Mouse (Mus musculus): Measurements from ENCODE around the gene Eif3k. TPM values are rescaled to one million over a fixed set of nuclear protein-coding genes. Genes with fewer than 3 reads are reported as not detected.
A peak's percentile ranks its signal among the peaks of the same experiment; 100 is the strongest.

The Eif3k gene
- polyA plus RNA-seq, 1 experiment from 2014 or later: 195 TPM

DNA sequence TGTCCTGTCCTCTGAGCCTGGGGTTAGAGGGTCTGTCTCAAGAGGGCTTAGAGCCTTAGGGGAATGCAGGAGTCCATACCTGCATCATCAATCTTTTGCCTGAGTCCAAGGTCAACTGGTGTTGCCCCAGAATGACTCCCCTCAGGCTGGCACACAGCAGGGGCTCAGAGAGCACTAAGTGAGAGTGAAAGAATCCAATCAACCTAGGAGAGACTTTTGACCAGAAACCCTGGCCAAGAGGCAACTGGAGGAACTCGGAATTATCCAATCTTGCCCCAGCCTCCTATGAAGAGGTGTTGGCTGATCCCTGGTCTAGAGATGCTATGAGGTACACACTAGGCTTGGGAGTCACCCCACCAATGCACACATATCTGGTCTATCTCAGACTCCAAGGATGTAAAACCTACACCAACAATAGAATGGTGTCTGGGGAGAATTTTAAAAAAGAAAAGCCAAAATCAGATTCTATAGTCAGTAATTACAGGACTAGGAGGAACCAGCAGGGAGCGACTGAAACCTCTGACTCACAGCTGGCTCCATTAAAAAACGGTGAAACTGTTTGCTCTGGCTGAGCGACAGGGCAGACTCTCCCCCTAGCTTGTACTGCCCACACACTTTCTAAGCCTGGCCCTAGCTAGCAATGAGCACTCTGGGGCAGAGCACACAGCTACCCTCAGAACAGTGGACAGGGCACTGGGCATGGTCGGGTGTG lies 51.2 kb downstream of the Eif3k start:
- ATAC-seq (ENCODE audit: low read depth): peak; percentile 51
- WGBS (ENCODE audit: insufficient replicate concordance): 49% methylated on average over 5 of the region's 5 CpGs
- H3K4me3 ChIP-seq (ENCODE audit: low read depth, low read length): no peak overlapping the region
- H3K4me2 ChIP-seq (ENCODE audit: low read depth, low read length): no peak overlapping the region
- H3K9ac ChIP-seq (ENCODE audit: low read depth, low read length): no peak overlapping the region
- peak overlapping the region; percentile 45 for H3K27ac ChIP-seq (ENCODE audit: low read length)
- no peaks in the 10 kb centered on the region for H3K36me3 ChIP-seq (ENCODE audit: control insufficient read depth, insufficient read depth)
- no peaks in the 10 kb centered on the region for H3K27me3 ChIP-seq (ENCODE audit: control insufficient read depth, insufficient read depth, low read depth, low read length)
- no peaks in the 10 kb centered on the region for H3K9me3 ChIP-seq (replicated peaks; ENCODE audit: control insufficient read depth, low read length)
- H3K4me1 ChIP-seq (ENCODE audit: control insufficient read depth, low read depth, low read length): peaks cover 41% of the 10 kb centered on the region

DNA sequence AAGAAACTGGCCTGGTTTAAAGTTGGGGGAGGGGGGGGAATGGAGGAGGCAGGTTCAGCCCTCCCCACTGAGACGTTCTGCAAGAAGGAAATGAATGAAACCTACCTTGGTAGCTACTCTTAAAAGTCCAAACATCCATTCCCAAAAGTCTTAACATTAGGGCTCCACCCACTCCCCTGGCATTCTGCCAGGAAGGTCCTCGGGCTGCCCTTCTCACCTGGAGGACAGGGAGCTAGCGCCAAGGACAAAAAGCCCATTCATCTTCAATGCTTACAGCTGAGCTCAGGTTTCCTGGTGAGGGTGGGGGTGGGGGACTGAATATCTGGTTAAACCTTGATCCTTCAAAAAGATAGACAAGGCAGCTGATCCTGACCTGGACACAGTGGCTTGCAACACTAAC lies 52.3 kb downstream of the Eif3k start:
- H3K4me2 ChIP-seq (ENCODE audit: low read depth, low read length): no peak overlapping the region
- H3K9ac ChIP-seq (ENCODE audit: low read depth, low read length): no peak overlapping the region
- no peaks in the 10 kb centered on the region for H3K27me3 ChIP-seq (ENCODE audit: control insufficient read depth, insufficient read depth, low read depth, low read length)
- no peak for ATAC-seq (ENCODE audit: low read depth)
- no peak overlapping the region for H3K4me3 ChIP-seq (ENCODE audit: low read depth, low read length)
- WGBS (ENCODE audit: insufficient replicate concordance): 58% methylated on average over 3 of the region's 3 CpGs
- H3K9me3 ChIP-seq (replicated peaks; ENCODE audit: control insufficient read depth, low read length): no peaks in the 10 kb centered on the region
- H3K4me1 ChIP-seq (ENCODE audit: control insufficient read depth, low read depth, low read length): peaks cover 52% of the 10 kb centered on the region
- H3K27ac ChIP-seq (ENCODE audit: low read length): no peak overlapping the region
- no peaks in the 10 kb centered on the region for H3K36me3 ChIP-seq (ENCODE audit: control insufficient read depth, insufficient read depth)

DNA sequence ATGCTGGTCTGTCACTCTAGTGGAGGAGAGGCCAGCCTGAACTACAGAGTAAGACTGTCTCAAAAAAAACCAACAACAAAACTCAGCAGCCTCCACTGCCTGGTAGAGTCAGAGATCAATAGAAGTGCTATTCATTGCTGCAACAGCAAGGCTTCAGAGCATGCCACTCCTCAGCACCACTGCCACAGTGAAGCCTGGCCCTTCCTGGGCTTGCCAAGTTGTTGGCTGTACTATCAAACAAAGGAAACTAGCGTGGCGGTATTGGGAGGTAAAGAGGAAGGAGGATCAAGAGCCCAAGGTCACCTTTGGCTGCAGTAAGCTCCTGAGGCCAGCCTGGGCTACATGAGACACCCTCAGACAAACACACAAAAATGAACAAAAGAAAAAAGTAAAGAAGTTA lies 55.5 kb downstream of the Eif3k start:
- Histone ChIP-seq H3K4me2 (ENCODE audit: low read depth, low read length) (no peak overlapping the region), H3K9ac (ENCODE audit: low read depth, low read length) (no peak overlapping the region), H3K9me3 (replicated peaks; ENCODE audit: control insufficient read depth, low read length) (no peaks in the 10 kb centered on the region), H3K4me3 (ENCODE audit: low read depth, low read length) (no peak overlapping the region), H3K27ac (ENCODE audit: low read length) (peak overlapping the region; percentile 17; the same call in 1 of the 2 replicates), H3K27me3 (ENCODE audit: control insufficient read depth, insufficient read depth, low read depth, low read length) (no peaks in the 10 kb centered on the region), H3K36me3 (ENCODE audit: control insufficient read depth, insufficient read depth) (no peaks in the 10 kb centered on the region), H3K4me1 (ENCODE audit: control insufficient read depth, low read depth, low read length) (peaks cover 67% of the 10 kb centered on the region)
- no peak for ATAC-seq (ENCODE audit: low read depth)
- 57% methylated on average over 2 of the region's 2 CpGs for WGBS (ENCODE audit: insufficient replicate concordance)

DNA sequence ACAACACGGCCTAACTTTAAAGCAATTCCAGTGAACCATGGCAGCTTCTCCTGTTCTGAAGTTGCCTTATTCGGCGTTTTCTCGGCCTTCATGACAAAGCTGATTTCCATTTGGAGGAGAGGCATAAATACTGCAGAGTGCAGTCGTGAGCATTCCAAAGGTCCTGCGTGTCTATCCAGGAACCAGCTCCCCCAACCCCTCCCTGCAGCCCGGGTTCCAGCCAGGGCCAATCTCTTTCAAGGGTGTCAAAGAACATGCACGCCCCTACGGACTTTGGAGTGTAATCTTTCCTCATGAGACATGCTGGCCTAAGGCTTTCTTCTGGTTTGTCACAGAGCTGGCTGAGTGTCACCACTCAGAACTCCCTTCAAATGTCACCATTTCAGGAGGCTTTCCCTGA lies 56.3 kb downstream of the Eif3k start:
- ATAC-seq (ENCODE audit: low read depth): peak; percentile 77
- H3K36me3 ChIP-seq (ENCODE audit: control insufficient read depth, insufficient read depth): no peaks in the 10 kb centered on the region
- H3K9me3 ChIP-seq (replicated peaks; ENCODE audit: control insufficient read depth, low read length): no peaks in the 10 kb centered on the region
- H3K27me3 ChIP-seq (ENCODE audit: control insufficient read depth, insufficient read depth, low read depth, low read length): no peaks in the 10 kb centered on the region
- H3K27ac ChIP-seq (ENCODE audit: low read length): peak overlapping the region; percentile 79
- no peak overlapping the region for H3K4me2 ChIP-seq (ENCODE audit: low read depth, low read length)
- H3K4me3 ChIP-seq (ENCODE audit: low read depth, low read length): no peak overlapping the region
- 59% methylated on average over 9 of the region's 9 CpGs for whole genome bisulfite sequencing (ENCODE audit: insufficient replicate concordance)
- peak overlapping the region; percentile 36; the same call in 1 of the 2 replicates for H3K9ac ChIP-seq (ENCODE audit: low read depth, low read length)
- H3K4me1 ChIP-seq (ENCODE audit: control insufficient read depth, low read depth, low read length): peaks cover 73% of the 10 kb centered on the region

DNA sequence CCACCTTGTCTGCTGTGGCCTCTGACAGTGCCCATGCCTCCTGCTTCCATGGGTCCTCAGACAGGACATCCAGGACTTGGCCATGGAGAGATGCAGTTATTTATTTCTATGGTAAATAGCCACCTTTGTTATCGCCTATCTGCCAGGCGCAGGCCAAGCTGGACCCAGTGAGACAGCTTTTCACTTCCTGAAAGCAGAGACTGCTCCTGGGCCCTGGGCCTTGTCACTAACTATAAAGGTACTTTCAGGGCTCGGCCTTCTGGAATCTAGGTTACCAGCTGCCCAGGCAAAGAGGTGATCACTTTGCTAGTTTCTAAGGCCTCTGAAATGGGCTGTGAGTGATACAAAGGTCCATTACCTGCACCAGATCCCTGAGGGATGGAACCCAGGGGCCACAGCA lies 56.9 kb downstream of the Eif3k start:
- no peak overlapping the region for H3K4me2 ChIP-seq (ENCODE audit: low read depth, low read length)
- no peaks in the 10 kb centered on the region for H3K27me3 ChIP-seq (ENCODE audit: control insufficient read depth, insufficient read depth, low read depth, low read length)
- H3K9me3 ChIP-seq (replicated peaks; ENCODE audit: control insufficient read depth, low read length): no peaks in the 10 kb centered on the region
- H3K27ac ChIP-seq (ENCODE audit: low read length): peak overlapping the region; percentile 79
- H3K9ac ChIP-seq (ENCODE audit: low read depth, low read length): peak overlapping the region; percentile 36; the same call in 1 of the 2 replicates
- ATAC-seq (ENCODE audit: low read depth): no peak
- no peaks in the 10 kb centered on the region for H3K36me3 ChIP-seq (ENCODE audit: control insufficient read depth, insufficient read depth)
- H3K4me3 ChIP-seq (ENCODE audit: low read depth, low read length): no peak overlapping the region
- peaks cover 75% of the 10 kb centered on the region for H3K4me1 ChIP-seq (ENCODE audit: control insufficient read depth, low read depth, low read length)
- 64% methylated on average over 3 of the region's 3 CpGs for WGBS (ENCODE audit: insufficient replicate concordance)

DNA sequence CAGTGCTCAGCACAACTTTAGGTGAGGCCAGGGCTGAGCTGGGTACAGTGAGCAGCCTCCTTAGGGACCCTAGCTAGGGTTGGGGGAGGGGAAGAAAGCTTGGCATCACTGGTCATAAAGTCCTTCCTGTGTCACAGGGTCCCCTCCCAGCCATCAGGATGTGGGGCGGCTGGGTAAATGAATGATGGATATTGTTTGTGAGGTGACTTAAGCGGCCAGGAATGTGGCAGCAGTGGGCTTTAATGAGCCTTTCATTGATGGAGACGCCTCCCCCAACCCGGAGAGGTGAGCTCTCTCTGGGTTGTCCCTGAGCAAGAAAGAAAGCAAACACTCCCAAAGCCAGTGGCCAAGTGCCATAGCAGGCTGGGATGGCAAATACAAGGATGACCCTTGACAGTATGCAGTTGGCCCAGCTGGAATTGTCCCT lies 57.8 kb downstream of the Eif3k start:
- H3K36me3 ChIP-seq (ENCODE audit: control insufficient read depth, insufficient read depth): peaks cover 3% of the 10 kb centered on the region
- H3K4me2 ChIP-seq (ENCODE audit: low read depth, low read length): no peak overlapping the region
- H3K4me3 ChIP-seq (ENCODE audit: low read depth, low read length): no peak overlapping the region
- no peak overlapping the region for H3K9ac ChIP-seq (ENCODE audit: low read depth, low read length)
- H3K4me1 ChIP-seq (ENCODE audit: control insufficient read depth, low read depth, low read length): peaks cover 76% of the 10 kb centered on the region
- ATAC-seq (ENCODE audit: low read depth): peak; percentile 35; the same call in 1 of the 2 replicates
- WGBS (ENCODE audit: insufficient replicate concordance): 49% methylated on average over 4 of the region's 4 CpGs
- peak overlapping the region; percentile 79 for H3K27ac ChIP-seq (ENCODE audit: low read length)
- H3K9me3 ChIP-seq (replicated peaks; ENCODE audit: control insufficient read depth, low read length): no peaks in the 10 kb centered on the region
- H3K27me3 ChIP-seq (ENCODE audit: control insufficient read depth, insufficient read depth, low read depth, low read length): no peaks in the 10 kb centered on the region

DNA sequence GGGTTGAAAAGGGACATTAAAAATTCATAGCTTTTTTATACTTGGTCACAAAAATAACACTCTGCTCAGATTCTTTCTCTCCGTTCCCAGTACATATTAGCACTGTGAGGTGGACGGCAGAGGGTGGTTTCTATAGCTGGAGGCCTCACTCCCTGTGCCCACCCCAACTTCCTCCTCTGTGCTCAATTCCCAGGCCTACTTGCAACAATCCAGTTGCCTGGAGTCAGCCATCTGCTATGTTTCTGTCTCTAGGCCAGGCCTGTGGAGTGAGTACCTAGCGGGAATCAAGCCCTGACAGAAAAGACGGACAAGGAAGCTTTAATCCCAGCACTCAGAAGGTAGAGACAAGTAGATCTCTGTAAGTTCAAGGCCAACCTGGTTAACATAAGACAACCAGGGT lies 59.1 kb downstream of the Eif3k start:
- no peak for ATAC-seq (ENCODE audit: low read depth)
- Histone ChIP-seq H3K27me3 (ENCODE audit: control insufficient read depth, insufficient read depth, low read depth, low read length) (no peaks in the 10 kb centered on the region), H3K9me3 (replicated peaks; ENCODE audit: control insufficient read depth, low read length) (no peaks in the 10 kb centered on the region), H3K36me3 (ENCODE audit: control insufficient read depth, insufficient read depth) (peaks cover 14% of the 10 kb centered on the region), H3K9ac (ENCODE audit: low read depth, low read length) (no peak overlapping the region), H3K4me1 (ENCODE audit: control insufficient read depth, low read depth, low read length) (peaks cover 83% of the 10 kb centered on the region), H3K27ac (ENCODE audit: low read length) (no peak overlapping the region), H3K4me2 (ENCODE audit: low read depth, low read length) (no peak overlapping the region), H3K4me3 (ENCODE audit: low read depth, low read length) (no peak overlapping the region)
- WGBS (ENCODE audit: insufficient replicate concordance): 73% methylated on average over 4 of the region's 4 CpGs

DNA sequence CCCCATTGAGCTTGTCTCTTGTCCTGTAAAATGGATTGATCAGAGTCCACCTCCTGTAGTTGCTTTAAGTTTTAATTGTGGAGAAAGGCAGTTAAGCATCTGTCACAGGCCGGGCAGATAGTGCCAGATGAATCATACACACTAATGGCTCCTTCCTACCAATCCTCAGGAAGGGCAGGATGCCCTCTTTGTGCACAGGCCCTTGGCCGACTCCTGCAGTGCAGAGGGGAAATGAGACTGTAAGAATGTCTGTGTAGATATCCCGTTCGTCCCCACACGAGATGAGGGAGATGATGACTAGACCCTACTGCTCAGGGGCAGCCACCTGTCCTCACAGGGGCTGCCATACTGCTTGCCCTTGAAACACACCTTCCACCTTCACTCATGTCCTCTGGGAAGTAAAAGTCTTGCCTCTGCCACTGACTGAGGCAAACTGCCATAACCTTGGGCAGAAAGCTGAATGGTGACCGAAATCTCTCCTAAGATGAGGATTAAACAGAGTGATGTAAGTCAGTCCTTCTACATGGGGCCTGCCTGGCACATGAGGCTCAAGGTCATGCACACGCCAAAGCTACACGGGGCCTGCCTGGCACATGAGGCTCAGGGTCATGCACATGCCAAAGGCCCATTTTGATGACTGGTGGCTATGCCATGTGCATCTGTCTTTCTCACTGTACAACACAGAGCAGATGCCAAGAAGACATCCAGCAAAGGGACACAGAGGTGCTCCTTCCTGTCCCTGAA lies 59.8 kb downstream of the Eif3k start:
- Histone ChIP-seq H3K9ac (ENCODE audit: low read depth, low read length) (no peak overlapping the region), H3K4me1 (ENCODE audit: control insufficient read depth, low read depth, low read length) (peaks cover 84% of the 10 kb centered on the region), H3K27ac (ENCODE audit: low read length) (0 out of 2 replicates have a peak overlapping the region, but pooled peaks have one; percentile 14), H3K27me3 (ENCODE audit: control insufficient read depth, insufficient read depth, low read depth, low read length) (no peaks in the 10 kb centered on the region), H3K4me3 (ENCODE audit: low read depth, low read length) (no peak overlapping the region), H3K9me3 (replicated peaks; ENCODE audit: control insufficient read depth, low read length) (no peaks in the 10 kb centered on the region), H3K4me2 (ENCODE audit: low read depth, low read length) (no peak overlapping the region), H3K36me3 (ENCODE audit: control insufficient read depth, insufficient read depth) (peaks cover 19% of the 10 kb centered on the region)
- ATAC-seq (ENCODE audit: low read depth): no peak
- 66% methylated on average over 8 of the region's 8 CpGs for WGBS (ENCODE audit: insufficient replicate concordance)
